Mouse (Mus musculus) 416B (cell line): ENCODE measurements around the gene Csad.

Experiments used
- DNase-seq: peaks from one replicate; pipeline ENCODE4 v3.0.0; 2011; ENCODE audit warnings: low read depth

Csad gene

DNA sequence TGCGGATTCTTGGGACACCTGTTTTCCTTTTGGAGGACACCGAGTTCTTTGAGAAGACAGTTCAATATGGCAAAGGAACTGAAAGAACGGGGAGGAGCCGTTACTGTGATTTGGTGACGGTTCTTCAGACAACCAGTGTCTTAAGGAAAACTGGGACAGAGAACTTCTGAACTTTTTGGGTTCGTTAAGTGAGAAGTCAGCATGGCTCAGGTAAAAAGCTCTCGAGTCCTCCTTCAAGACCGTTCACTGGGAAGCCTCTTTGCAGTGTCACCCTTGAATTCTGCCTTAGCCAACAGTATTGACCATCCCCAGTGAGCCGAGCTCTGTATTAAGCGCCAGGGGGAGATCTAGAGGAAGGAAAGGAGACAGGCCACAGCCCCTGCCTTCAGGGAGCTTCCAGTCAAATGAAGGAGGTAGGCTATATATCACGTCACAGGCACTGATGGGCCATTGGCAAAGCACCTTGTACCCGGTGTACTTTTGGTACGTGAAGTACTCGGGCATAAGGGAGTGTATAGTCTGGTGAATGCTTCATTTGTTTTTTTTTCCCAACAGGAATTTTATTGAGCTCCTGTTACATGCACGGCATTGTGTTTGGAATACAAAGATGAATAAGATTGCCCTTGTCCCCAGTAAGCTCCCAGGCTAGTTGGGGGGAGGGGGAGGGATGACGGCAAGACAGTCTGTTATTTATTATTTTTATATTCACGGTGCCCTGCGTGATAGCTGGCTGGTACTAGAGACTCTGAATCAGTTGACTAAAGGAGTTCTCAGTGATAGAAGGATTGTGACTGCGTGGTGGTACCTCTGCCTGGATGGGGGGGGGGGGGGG is at the start of gene Csad:
TSS of gene Csad (minus strand) at position 51 of the 832 bp plus-strand sequence.
- no peak for DNase-seq

DNA sequence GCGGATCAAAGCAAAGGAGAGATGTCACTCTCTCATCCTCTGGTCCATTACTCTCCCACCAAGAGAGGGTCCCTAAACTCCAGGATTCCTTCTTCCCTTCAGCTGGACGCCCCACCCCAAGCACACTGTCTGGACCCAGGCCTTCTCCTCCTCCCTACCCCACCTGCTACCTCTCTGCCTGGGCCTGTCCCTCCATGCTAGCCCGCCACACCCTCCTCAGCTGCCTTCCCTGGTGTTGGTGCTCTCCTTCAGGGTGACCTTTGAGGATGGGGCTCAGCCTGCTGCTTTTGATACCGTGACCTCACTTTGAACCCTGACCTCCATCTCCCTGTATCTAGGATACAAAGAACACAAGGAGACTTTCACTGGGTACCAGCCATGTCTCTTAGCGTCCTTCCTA is 46.0 kb upstream of the Csad start:
- no peak for DNase-seq

DNA sequence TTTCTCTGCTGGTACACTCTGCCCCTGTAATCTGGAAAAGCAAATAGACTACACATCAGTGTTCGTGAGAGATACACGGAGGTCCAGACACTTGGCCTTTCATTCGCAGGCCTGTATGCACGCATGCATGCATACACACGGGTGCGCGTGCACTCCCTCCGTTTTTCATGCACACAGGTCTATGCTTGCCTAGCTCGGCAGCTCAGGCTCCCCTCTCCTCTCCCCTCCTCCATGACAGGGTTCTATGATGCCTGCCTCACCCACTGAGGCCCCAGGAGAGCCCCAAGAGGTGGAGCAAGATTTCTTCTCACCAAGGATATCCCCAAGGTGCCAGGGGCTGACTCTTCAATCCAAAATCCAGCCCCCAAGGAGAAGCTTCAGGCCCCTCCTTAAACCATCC is 45.4 kb upstream of the Csad start:
- no peak for DNase-seq

DNA sequence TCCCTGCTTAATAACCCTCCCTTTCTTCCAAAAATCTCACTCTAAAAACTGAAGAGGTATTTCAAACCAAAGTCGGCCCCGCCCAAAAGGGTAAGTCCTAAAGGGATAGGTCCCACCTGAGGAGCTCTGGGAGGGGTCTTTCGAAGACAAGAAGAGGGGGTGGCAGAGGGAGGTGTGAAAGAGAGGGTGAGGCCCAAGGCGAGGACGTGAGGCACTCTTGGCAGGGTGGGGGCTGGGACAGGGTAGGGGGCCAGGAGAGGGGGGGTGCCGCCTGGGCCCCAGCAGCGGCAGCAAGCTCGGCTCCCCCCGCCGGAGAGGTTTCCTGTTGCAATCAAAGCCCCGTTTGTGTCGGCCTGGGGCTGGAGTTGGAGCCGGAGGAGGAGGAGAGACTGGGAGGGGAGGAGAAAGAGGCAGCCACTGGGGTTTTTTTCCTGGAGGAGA is 44.7 kb upstream of the Csad start:
- no peak for DNase-seq

GRCm38 (mm10) chr15:102248812-102249191 is 44.3 kb upstream of the Csad start:
- DNase-seq, result no peak

DNA sequence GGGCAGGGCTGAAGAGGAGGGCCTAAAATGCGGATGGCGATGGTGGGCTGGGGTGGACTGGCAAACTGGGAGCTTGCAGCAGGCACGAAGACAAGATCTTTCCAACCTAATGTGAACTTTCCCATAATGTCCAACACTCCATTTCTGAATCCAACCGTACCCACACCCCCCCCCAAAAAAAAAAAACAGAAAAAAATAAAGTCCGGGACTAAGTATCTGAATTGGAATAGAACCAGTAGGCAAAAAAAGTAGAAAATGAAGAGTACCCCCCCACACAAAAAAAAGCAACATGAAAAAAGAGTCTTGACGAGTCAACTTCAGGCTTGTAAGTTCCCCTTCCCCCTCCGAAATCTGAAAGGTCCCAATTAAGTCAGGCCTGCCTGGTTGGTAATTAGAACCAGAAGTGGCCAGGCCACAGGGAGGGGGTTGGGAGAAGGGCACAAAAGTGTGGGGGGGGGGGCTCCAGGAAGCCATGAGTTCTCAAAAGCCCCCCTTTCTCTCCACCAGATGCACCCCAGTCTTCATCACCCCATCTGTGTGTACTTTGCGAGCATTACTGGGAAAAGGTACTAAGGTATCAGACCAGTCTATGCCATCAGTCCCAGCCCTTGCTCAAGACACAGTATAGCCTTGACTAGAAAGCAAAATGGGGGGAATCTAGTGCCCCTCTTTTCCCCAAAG is 43.7 kb upstream of the Csad start:
- DNase-seq, result peak; percentile 29

DNA sequence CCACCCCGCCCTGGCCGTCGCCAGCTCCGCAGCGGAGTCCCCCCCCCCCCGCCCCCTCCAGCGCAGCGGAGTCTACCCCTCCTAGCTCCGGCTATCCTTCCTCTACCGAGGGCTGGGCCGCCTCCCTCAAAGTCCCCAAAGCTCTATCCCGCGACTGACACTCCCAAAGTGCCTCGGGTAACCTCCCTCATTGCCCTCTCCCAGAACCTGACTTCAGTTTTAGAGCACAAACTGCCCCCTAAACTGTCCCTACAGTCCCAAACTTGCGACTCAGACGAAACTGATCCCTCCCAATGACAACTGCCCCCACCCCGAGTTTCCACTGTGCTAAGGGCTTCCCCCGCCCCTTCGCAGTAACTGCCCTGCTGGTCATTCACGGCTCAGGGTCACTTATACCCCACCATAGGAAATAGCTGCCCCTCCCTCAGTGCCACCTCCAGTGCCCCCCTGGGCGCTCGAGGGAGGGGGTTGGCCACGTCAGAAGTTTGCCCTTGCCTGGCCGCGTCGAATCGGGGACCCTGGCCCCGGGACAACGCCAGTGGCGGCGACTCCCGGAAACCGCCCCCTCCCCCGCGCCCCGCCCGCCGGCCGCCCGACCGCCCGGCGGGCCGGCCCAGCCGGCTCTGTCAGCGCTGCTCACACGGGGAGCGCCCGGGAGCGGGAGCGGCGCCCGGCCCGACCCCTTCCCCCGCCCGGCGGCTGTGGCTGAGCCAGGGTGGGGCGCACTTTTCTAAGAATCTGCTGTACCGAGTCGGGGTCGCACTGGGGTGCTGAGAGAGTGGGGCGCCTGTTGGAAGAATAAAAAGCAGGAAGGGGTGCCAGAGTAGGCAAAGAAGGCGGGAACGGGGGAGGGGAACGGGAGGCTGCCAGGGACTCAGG is 43.0 kb upstream of the Csad start:
- peak; percentile 89 for DNase-seq

DNA sequence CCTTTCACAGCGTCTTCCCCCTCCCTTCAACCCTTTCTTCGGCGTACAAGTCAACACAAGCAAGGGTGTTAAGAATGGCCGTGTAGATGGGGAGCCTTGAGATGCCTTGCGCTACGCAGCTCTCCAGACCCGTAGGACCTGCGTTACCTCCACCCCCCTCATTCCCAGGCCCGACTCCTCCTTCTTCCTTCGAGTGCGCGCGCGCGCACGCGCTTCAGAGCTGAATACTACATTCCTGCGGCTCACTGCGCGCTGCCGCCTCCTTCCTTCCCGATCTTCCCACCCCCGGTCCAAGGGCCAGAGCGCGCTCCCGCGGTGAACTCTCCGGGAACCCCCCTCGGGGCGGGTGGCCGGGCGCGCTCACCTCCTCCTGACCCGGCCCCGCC is 42.3 kb upstream of the Csad start:
- peak; percentile 96 for DNase-seq

DNA sequence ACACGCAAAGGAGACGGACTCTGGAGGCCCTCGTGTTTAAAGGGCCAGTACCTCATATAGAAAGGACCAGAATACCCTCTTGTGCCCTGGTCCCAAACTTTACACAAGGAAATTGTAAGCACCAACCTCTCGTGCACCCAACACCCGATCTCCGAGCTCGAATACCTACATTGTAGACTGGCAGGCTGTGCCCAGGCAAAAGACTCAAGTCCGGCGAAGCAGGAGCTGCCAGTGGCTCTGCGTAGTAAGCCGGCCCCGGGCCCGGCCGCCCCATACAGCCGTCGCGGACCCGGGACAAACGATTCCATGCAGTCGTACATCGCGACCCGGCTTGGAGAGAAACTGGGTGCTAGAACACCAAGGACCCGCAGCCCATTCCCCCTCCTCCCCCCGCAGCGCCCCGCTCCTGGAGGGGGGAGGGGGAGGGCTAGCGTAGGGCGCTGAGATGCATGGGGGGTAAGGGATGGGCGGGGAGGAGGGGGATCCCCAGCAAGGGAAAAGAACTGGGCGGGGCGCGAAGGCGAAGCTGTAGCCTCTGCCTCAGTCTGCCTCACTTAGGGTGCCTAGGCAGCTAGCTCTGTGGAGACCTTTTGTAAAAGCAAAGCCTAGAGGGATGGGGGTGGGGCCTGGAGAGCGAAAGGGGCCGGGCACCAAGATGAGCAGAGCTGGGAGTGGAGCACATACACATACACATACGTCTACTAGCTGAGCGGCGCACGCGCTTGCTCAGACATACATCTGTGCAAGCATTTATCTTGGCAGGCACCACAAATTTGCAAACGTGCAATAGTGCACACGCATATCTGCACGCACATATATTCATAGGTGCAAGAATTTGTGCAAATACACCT is 41.6 kb upstream of the Csad start:
- DNase-seq, result peak; percentile 94

DNA sequence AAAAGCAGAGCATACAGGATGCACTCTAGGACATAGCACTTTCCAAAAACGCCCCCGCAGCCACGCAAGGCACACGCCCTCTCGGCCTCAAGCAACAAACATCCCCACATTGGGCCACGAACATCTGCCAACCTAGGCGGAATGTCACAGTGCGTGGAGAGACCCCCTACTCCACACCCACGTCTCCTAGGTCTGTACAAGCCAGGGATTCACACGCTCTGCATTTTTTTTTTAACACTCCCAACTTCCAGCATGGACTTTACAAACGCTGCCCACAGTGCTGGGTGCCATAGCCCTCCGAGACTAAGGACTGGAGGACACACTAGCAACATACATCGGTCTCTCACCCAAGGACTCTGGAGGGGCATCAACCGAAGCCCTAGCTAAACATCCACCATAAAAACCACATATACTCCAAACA is 40.9 kb upstream of the Csad start:
- peak; percentile 13 for DNase-seq

DNA sequence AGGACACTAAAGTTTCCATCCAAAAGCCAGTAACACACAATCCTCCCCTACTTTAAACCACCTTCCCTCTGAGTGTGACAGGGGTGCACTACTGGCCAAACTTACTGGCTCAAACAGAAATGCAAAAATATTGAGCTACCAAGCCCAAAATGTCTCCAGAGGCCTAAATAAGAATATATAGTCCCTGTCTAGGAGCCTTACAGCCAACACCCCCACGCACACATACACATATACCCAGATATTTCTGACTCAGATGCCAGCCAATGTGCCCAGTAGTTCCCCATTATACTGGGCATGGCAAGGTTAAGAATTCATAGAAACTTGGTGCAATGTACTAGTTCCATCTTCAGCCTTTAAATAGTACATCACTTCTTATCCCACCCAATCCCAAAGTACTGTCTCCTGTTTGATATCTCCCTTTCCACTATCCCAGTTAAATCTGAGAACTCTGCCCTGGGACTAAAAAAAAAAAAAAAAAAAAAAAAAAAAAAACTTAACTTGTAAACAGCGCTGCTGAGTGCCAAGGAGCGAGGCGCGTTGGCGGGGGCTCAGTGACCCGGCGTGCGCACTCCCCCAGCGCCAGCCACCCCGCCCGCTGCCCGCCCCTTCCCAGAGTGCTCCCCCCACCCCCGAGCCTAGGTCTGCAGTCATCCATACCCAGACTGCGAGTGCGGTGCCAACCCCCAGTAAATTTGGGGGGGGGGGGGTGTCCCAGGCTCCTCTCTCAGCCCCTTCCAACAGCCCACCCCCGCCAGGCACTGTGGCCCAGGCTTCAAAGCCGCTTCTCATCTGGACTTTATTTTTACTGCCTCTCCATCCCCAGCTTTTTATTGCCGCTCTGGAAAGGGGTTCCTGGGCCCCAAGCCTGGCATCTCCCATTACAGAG is 40.0 kb upstream of the Csad start:
- peak; percentile 59 for DNase-seq

DNA sequence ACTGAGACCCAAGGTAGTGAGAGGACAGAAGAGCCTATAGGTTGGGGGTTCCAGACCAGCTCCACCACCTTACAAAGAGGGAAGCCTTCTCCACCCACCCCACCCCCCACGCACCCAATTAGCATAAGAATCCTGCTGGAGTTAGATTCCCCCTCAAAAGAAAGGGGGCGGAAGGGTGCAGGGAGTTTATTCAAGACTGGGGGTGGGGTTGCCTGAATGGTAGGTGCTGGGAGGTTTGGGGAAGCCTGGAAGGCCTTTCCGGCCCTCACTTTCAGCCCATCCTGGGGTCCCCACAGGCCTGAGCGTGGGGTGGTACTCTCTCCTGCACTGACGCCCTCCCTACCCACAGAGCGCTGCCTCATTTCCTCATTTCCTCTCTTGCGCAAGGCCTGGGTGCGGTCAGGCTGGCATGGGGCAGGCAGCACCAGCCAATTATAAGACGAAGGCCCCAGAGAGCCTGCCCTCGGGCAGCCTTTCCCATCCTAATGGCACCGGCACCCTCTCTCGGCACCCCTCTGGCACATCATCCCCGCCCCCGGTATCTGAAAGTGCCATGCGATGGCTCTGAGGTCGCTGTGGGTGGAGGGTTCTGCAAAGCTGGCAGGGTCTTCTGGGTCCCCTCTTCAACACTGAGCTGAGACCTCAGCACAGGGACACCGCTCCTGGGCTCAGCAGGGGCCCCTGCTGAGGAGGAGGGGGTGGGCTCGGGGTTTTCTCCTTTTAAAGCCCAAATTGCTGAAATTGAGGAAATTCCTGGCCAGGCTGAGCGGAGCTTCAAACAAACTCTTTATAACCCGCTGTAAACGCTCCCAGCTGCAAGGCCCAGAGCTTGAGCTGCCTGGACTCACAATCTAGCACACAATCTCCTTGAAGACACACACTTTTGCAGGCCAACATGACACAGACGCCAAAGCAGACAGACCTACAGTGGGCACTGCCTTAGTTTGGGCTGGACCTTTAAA is 39.0 kb upstream of the Csad start:
- peak; percentile 95 for DNase-seq

DNA sequence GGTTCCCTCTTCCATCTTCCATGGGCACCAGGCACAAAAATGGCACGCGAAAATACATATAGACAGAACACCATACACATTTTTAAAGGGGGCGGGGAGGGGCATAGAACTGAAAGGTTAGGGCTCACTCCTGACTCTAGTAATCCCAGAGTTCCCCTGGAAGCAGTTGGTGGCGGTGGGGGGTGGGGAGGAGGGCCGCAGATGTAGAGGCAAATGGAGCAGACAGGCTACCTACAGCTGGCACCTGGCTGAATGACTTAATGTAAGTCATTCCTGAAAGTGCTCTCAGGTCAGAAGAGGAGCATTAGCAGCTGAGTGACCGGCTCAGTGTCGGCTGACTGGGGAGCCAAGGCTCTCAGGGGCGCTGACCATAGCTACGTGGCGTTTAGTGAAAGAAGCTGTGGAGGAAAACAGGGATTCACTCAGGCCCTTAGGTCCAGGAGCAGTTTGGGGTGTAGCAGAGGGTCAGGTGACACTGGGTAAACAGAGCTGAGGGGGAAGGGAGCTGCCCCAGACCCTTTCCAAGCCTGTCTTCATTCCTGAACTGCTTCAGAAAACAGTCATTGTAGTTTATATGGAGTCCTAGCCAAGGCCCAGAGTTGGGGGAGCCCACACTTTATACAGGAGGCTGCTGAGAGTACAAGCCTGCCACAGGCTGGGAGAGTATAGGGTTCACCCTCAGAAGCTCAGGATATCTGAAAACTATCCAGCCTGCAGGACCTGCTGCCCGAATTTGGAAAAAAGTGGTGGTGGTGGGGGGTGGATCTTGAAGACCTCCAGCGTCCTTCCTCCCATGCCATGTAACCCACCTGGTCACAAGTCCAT is 38.1 kb upstream of the Csad start:
- DNase-seq, result no peak

DNA sequence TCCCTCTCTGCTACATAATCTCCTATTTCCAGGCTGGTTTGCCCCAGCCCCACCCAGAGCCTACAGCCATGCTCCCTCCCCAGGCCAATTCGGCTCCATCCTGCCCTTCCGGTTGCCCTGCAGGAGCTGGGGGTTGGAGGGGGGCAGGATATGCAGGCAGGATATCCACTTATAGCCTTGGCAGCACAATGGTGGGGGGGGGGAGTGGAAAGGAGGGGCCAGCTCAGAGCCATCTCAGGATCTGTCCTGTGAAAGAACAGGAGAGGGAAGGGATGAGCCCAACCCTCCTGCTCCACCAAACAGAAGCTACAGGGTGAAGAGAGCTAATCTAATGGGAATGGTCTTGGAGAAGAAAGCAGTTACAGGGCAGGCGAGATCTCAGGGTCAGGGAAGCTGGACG is 36.1 kb upstream of the Csad start:
- DNase-seq, result peak; percentile 27

- no peak for DNase-seq
Observed at GRCm38 (mm10) chr15:102239851-102240250, 35.3 kb upstream of the Csad start.

DNA sequence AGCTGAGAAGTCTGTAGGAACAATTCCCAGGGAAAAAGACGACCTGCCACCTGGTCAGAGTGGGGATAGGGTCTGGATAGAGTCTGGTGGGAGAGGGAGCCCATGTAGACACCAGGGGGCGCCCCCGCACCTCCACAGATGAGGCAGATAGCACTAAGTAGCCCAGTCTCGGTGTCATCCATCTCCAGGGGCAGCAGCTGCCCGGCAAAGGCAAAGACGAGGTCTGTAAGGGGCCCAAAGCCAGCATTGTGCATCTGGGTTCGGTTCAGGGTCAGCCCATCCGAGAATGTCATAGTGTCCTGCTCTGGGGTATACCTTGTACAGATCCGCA is 34.7 kb upstream of the Csad start:
- DNase-seq, result peak; percentile 82

DNA sequence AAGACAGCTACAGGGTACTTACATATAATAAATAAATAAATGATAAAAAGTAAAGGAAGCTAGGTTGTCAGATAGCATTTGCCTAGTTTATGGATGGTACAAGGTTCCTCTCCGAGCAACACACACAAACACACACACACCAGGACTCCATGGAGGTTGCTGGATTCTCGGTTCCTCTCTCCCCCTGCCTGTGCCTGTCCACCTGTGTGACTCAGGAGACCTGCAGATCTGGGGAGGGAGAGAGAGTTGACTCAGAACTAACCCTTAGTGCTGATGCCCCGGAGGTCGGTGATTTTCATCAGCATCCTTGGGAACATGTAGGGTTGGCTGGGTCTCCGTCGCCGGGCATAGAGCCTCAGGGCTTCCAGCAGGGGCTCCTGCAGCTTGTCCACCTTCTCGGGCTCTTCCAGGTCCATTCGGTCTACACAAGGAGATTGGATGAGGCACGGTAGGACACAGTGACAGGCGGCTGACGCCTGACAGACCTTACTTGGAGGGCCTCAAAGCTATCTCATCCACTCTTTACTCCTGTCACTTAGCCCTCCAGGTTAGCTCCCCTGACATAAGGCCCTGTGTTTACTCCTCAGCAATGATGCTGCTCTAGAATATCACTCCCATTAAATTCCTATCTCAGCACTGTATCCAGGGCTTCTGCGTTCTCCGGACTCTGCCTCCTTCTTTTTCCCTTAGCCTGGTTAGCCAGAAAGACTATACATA is 34.2 kb upstream of the Csad start:
- DNase-seq, result no peak
